10 mouse cellular contexts compared by ENCODE assay signal in genomic region chr16:23890151-23890550, GRCm38 (mm10). TPM values are rescaled to one million over a fixed set of nuclear protein-coding genes. Genes with fewer than 3 reads are reported as not detected.
DNase-seq lines count a peak whose midpoint lies in the region; ATAC-seq lines count a peak whose summit lies in the region.
"Had no signal": no experiment of that assay in that cellular context is flagged by ENCODE, and none has a peak within 500 bp of the region (broad histone marks: within the 10 kb centered on the region; RNA-seq: fewer than 3 reads in every experiment).

No protein-coding gene starts in this region.

- DNase-seq in forebrain, embryonic 10.5 days (ENCODE audit: extremely low spot score, low spot score), result no peak
- no peak for DNase-seq in forebrain, embryonic 11.5 days (ENCODE audit: low spot score)
- peak; percentile 14 for DNase-seq in Muller cell, postnatal 12 days (ENCODE audit: inconsistent ontology term)
- peak; percentile 40 for DNase-seq in mesoderm, embryonic 11.5 days (ENCODE audit: low read depth, low spot score)
- no peak for DNase-seq in spleen, adult 18-20 months
- no peak for DNase-seq in frontal cortex, postnatal 36 days (ENCODE audit: low spot score in 2 of 2)
- no peak for DNase-seq in frontal cortex, adult 2 months (ENCODE audit: extremely low spot score in 1 of 2, low spot score in 1 of 2)
- DNase-seq: B cell, adult 2 months; liver, embryonic 13.5 days had no signal

- H3K4me1 ChIP-seq in forebrain, embryonic 10.5 days, result peaks cover 7% of the 10 kb centered on the region; the same call in 1 of the 2 replicates
- no peaks in the 10 kb centered on the region for H3K4me1 ChIP-seq in forebrain, embryonic 11.5 days (replicated peaks; ENCODE audit: control insufficient read depth, insufficient read depth, low read length)
- H3K4me1 ChIP-seq in forebrain, embryonic 13.5 days, result no peaks in the 10 kb centered on the region; the same call in 1 of the 2 replicates
- H3K4me1 ChIP-seq: liver, embryonic 13.5 days had no signal

- no peak overlapping the region for H3K9ac ChIP-seq in forebrain, embryonic 11.5 days (ENCODE audit: low read length)
- H3K9ac ChIP-seq in forebrain, embryonic 13.5 days, result no peak overlapping the region
- H3K9ac ChIP-seq: liver, embryonic 13.5 days had no signal

- peaks cover 36% of the 10 kb centered on the region for H3K27me3 ChIP-seq in forebrain, embryonic 10.5 days (ENCODE audit: poor library complexity, severe bottlenecking)
- peaks cover 14% of the 10 kb centered on the region for H3K27me3 ChIP-seq in forebrain, embryonic 11.5 days (ENCODE audit: control insufficient read depth, insufficient read depth, low read length)
- peaks cover 40% of the 10 kb centered on the region for H3K27me3 ChIP-seq in forebrain, embryonic 13.5 days

- H3K4me2 ChIP-seq in forebrain, embryonic 11.5 days (ENCODE audit: low read depth, low read length, severe bottlenecking), result no peak overlapping the region
- H3K4me2 ChIP-seq in forebrain, embryonic 13.5 days, result peak overlapping the region; percentile 37
- H3K4me2 ChIP-seq: liver, embryonic 13.5 days had no signal

- ATAC-seq in forebrain, embryonic 11.5 days (replicated peaks; ENCODE audit: low FRiP score), result no peak
- ATAC-seq in forebrain, embryonic 13.5 days, result no peak

- WGBS in forebrain, embryonic 10.5 days, result 8% methylated on average over 9 of the region's 9 CpGs
- WGBS in forebrain, embryonic 11.5 days, result 8% methylated on average over 9 of the region's 9 CpGs
- WGBS in forebrain, embryonic 13.5 days, result 7% methylated on average over 9 of the region's 9 CpGs

- H3K9me3 ChIP-seq in forebrain, embryonic 10.5 days, result no peaks in the 10 kb centered on the region
- no peaks in the 10 kb centered on the region for H3K9me3 ChIP-seq in forebrain, embryonic 11.5 days (ENCODE audit: control insufficient read depth, low read length)
- no peaks in the 10 kb centered on the region for H3K9me3 ChIP-seq in forebrain, embryonic 13.5 days (replicated peaks)
- H3K9me3 ChIP-seq: liver, embryonic 13.5 days had no signal

- no peaks in the 10 kb centered on the region for H3K36me3 ChIP-seq in forebrain, embryonic 10.5 days (replicated peaks)
- H3K36me3 ChIP-seq in forebrain, embryonic 11.5 days (ENCODE audit: control insufficient read depth, insufficient read depth, low read length), result no peaks in the 10 kb centered on the region
- no peaks in the 10 kb centered on the region for H3K36me3 ChIP-seq in forebrain, embryonic 13.5 days (ENCODE audit: poor library complexity, severe bottlenecking)
- H3K36me3 ChIP-seq: liver, embryonic 13.5 days had no signal

- H3K4me3 ChIP-seq in forebrain, embryonic 10.5 days, result 0 out of 2 replicates have a peak overlapping the region, but pooled peaks have one; percentile 20
- no peak overlapping the region for H3K4me3 ChIP-seq in forebrain, embryonic 11.5 days (ENCODE audit: low read depth, low read length)
- H3K4me3 ChIP-seq in forebrain, embryonic 13.5 days, result peak overlapping the region; percentile 20
- H3K4me3 ChIP-seq: liver, embryonic 13.5 days had no signal

- no peak overlapping the region for H3K27ac ChIP-seq in forebrain, embryonic 10.5 days
- no peak overlapping the region for H3K27ac ChIP-seq in forebrain, embryonic 11.5 days (ENCODE audit: low read depth, low read length)
- H3K27ac ChIP-seq in forebrain, embryonic 13.5 days, result no peak overlapping the region
- H3K27ac ChIP-seq: liver, embryonic 13.5 days had no signal

RNA-seq across cellular contexts. Expression of gene Sst, which starts 0.6 kb away (rescaled TPM):
- 0.68 and 0.95 TPM in 2 replicates for polyA plus RNA-seq in forebrain, embryonic 10.5 days (2016; fragmentation: Nextera tagmentation; extraction: Ambion mirVana)
- 5.7 and 9.4 TPM in 2 replicates for polyA plus RNA-seq in forebrain, embryonic 11.5 days (2014; fragmentation: Nextera tagmentation; extraction: Ambion mirVana)
- polyA plus RNA-seq in forebrain, embryonic 13.5 days (2015; fragmentation: Nextera tagmentation; extraction: Ambion mirVana), result 143 and 203 TPM in 2 replicates
- 475 and 566 TPM in 2 replicates for polyA plus RNA-seq in frontal cortex, adult 2 months (2012; rRNA removed)

RNA-seq across cellular contexts. Expression of gene Rtp2, which starts 42.0 kb away (rescaled TPM):
- not detected in 2 replicates for polyA plus RNA-seq in forebrain, embryonic 10.5 days (2016; fragmentation: Nextera tagmentation; extraction: Ambion mirVana)
- not detected in 2 replicates for polyA plus RNA-seq in forebrain, embryonic 11.5 days (2014; fragmentation: Nextera tagmentation; extraction: Ambion mirVana)
- polyA plus RNA-seq in forebrain, embryonic 13.5 days (2015; fragmentation: Nextera tagmentation; extraction: Ambion mirVana), result not detected in 2 replicates
- 0.48 and 0.55 TPM in 2 replicates for polyA plus RNA-seq in frontal cortex, adult 2 months (2012; rRNA removed)
- polyA plus RNA-seq: liver, embryonic 13.5 days had no signal

Comparison
In these comparisons a context has a peak if more than half of its experiments do, and no peak if none do; other contexts are left out.
1. RNA of gene Sst, which starts 0.6 kb away (polyA plus RNA-seq): 475 to 566 TPM in frontal cortex, adult 2 months and 143 to 203 TPM in forebrain, embryonic 13.5 days; 5.7 to 9.4 TPM in forebrain, embryonic 11.5 days and 0.68 to 0.95 TPM in forebrain, embryonic 10.5 days; every median in the first group is over 10 times any median in the second.
2. DNase-seq: peak in Muller cell, postnatal 12 days (single experiment) and mesoderm, embryonic 11.5 days (single experiment); none in forebrain, embryonic 10.5 days (single experiment), forebrain, embryonic 11.5 days (single experiment), spleen, adult 18-20 months (0 of 2), frontal cortex, postnatal 36 days (0 of 2) and frontal cortex, adult 2 months (0 of 2).